Mouse (Mus musculus) urinary bladder, adult 18-20 months (tissue): Measurements from ENCODE around the gene Rftn1.

Experiments
- DNase-seq, 2 experiments: peaks; one replicate each; pipeline ENCODE4 v3.0.0; 2022; ENCODE audit warnings: low spot score in 2 of 2, mixed read lengths in 2 of 2

Gene Rftn1

GRCm38 (mm10) chr17:49989583-49989982, 200.9 kb downstream of the Rftn1 start:
- no peak for DNase-seq

- DNase-seq: no peak
Measured at GRCm38 (mm10) chr17:49987095-49987494, 203.4 kb downstream of the Rftn1 start.

GRCm38 (mm10) chr17:49983478-49983877, 207.0 kb downstream of the Rftn1 start:
- no peak for DNase-seq

- DNase-seq: no peak
Measured at GRCm38 (mm10) chr17:49982611-49983390, 207.7 kb downstream of the Rftn1 start.

GRCm38 (mm10) chr17:49981591-49981990, 208.9 kb downstream of the Rftn1 start:
- DNase-seq: no peak

GRCm38 (mm10) chr17:49979761-49980285, 210.7 kb downstream of the Rftn1 start:
- DNase-seq: peak; percentile 15 to 21

GRCm38 (mm10) chr17:49977424-49977790, 213.1 kb downstream of the Rftn1 start:
- DNase-seq: no peak

GRCm38 (mm10) chr17:49976678-49977423, 213.6 kb downstream of the Rftn1 start:
- DNase-seq: no peak

- no peak for DNase-seq
Measured at GRCm38 (mm10) chr17:49975481-49975880, 215.0 kb downstream of the Rftn1 start.

GRCm38 (mm10) chr17:49974996-49975395, 215.5 kb downstream of the Rftn1 start:
- no peak for DNase-seq

- DNase-seq: no peak
Measured at GRCm38 (mm10) chr17:49972164-49972563, 218.3 kb downstream of the Rftn1 start.

- no peak for DNase-seq
Measured at GRCm38 (mm10) chr17:49971057-49971456, 219.4 kb downstream of the Rftn1 start.

GRCm38 (mm10) chr17:49968467-49969207, 221.8 kb downstream of the Rftn1 start:
- DNase-seq: peak in 1 of 2 experiments; percentile 17

GRCm38 (mm10) chr17:49965846-49966762, 224.4 kb downstream of the Rftn1 start:
- no peak for DNase-seq

- no peak for DNase-seq
Measured at GRCm38 (mm10) chr17:49965035-49965434, 225.4 kb downstream of the Rftn1 start.

- DNase-seq: no peak
Measured at GRCm38 (mm10) chr17:49964471-49964870, 226.0 kb downstream of the Rftn1 start.

GRCm38 (mm10) chr17:49959021-49959420, 231.5 kb downstream of the Rftn1 start:
- no peak for DNase-seq

GRCm38 (mm10) chr17:49951856-49952607, 238.4 kb downstream of the Rftn1 start:
- DNase-seq: no peak

GRCm38 (mm10) chr17:49951491-49951855, 239.0 kb downstream of the Rftn1 start:
- peak in 1 of 2 experiments; percentile 48 for DNase-seq

GRCm38 (mm10) chr17:49942674-49943073, 247.8 kb downstream of the Rftn1 start:
- peak in 1 of 2 experiments; percentile 21 for DNase-seq
